Mouse (Mus musculus) hindbrain, embryonic 12.5 days (tissue): ENCODE measurements around the gene Amacr. TPM values are rescaled to one million over a fixed set of nuclear protein-coding genes. Genes with fewer than 3 reads are reported as not detected.
A peak's percentile ranks its signal among the peaks of the same experiment; 100 is the strongest.

ENCODE experiments used
- ATAC-seq: fragments of 200-750 bp; cut with Nextera tagmentation; 2 replicates; pipeline ENCODE4 v1.8.0; 2017; ENCODE audit warnings: moderate TSS enrichment; ENCODE audit not compliant: low FRiP score
- H3K27ac ChIP-seq: fragments of 300-500 bp; sonication (generic); 2 replicates; pipeline ENCODE4 v1.5.1; 2016; ENCODE audit warnings: mild to moderate bottlenecking
- H3K27me3 ChIP-seq: fragments of 300-500 bp; sonication (generic); 2 replicates; pipeline ENCODE4 v1.6.1; 2016; ENCODE audit warnings: mild to moderate bottlenecking
- H3K36me3 ChIP-seq: fragments of 300-500 bp; sonication (generic); 2 replicates; pipeline ENCODE4 v1.6.1; 2016; ENCODE audit warnings: mild to moderate bottlenecking
- H3K4me1 ChIP-seq: fragments of 300-500 bp; sonication (generic); 2 replicates; pipeline ENCODE4 v1.6.1; 2016
- H3K4me2 ChIP-seq: fragments of 300-500 bp; sonication (generic); replicated peaks from 2 replicates; pipeline ENCODE4 v1.6.1; 2016; ENCODE audit warnings: mild to moderate bottlenecking
- H3K4me3 ChIP-seq: fragments of 300-500 bp; sonication (generic); 2 replicates; pipeline ENCODE4 v1.5.1; 2016; ENCODE audit warnings: mild to moderate bottlenecking
- H3K9ac ChIP-seq: fragments of 300-500 bp; sonication (generic); 2 replicates; pipeline ENCODE4 v1.6.1; 2016; ENCODE audit warnings: mild to moderate bottlenecking, moderate library complexity
- H3K9me3 ChIP-seq: fragments of 300-500 bp; sonication (generic); replicated peaks from 2 replicates; pipeline ENCODE4 v1.6.1; 2016; ENCODE audit warnings: mild to moderate bottlenecking
- WGBS: fragments of 180-500 bp; shearing (Covaris S2); methylation state at CpG from one replicate; pipeline ENCODE4 v1.1.7; 2016; 5-methylcytosine and 5-hydroxymethylcytosine counted together
- polyA plus RNA-seq: library from polyadenylated mRNA; unstranded; fragments of >200 nt; fragmentation: Nextera tagmentation; extraction: Ambion mirVana; gene quantifications from 2 replicates; pipeline ENCODE4 v1.2.1, GENCODE M21; 2016

Amacr gene
- 10.2 and 11.9 TPM in 2 replicates for polyA plus RNA-seq

- Histone ChIP-seq H3K27me3 (no peaks in the 10 kb centered on the region), H3K27ac (peak within 1 kb of the TSS; percentile 90), H3K4me3 (peak within 1 kb of the TSS; percentile 65), H3K36me3 (no peaks in the 10 kb centered on the region), H3K4me1 (peaks cover 2% of the 10 kb centered on the region; the same call in 1 of the 2 replicates), H3K4me2 (peak within 1 kb of the TSS; percentile 55), H3K9me3 (no peaks in the 10 kb centered on the region), H3K9ac (peak within 1 kb of the TSS; percentile 70)
- WGBS: under 1% methylated on average over 52 of the region's 52 CpGs
- ATAC-seq: peak; percentile 99
Measured at GRCm38 (mm10) chr15:10981377-10982063, at the start of gene Amacr. Amacr (plus strand) TSS chr15:10981756.

GRCm38 (mm10) chr15:10933930-10934329 lies 47.6 kb upstream of the Amacr start:
- 76% methylated on average over 1 of the region's 1 CpGs for WGBS
- ATAC-seq: no peak

GRCm38 (mm10) chr15:10940148-10941108 lies 41.1 kb upstream of the Amacr start:
- no peak overlapping the region for H3K4me3 ChIP-seq
- no peak overlapping the region for H3K4me2 ChIP-seq
- no peaks in the 10 kb centered on the region for H3K36me3 ChIP-seq
- no peaks in the 10 kb centered on the region for H3K9me3 ChIP-seq
- H3K27ac ChIP-seq: no peak overlapping the region
- no peaks in the 10 kb centered on the region for H3K4me1 ChIP-seq
- no peak for ATAC-seq
- H3K9ac ChIP-seq: no peak overlapping the region
- no peaks in the 10 kb centered on the region for H3K27me3 ChIP-seq
- 79% methylated on average over 15 of the region's 15 CpGs for WGBS

More at GRCm38 (mm10) chr15:10933930-10934329, 47.6 kb upstream of the Amacr start:
- Histone ChIP-seq H3K27ac (no peak overlapping the region), H3K27me3 (no peaks in the 10 kb centered on the region), H3K4me2 (no peak overlapping the region), H3K4me3 (no peak overlapping the region), H3K9me3 (no peaks in the 10 kb centered on the region), H3K36me3 (no peaks in the 10 kb centered on the region), H3K9ac (no peak overlapping the region), H3K4me1 (no peaks in the 10 kb centered on the region)

- no peak overlapping the region for H3K27ac ChIP-seq
- H3K27me3 ChIP-seq: no peaks in the 10 kb centered on the region
- H3K4me2 ChIP-seq: no peak overlapping the region
- ATAC-seq: no peak
- H3K4me3 ChIP-seq: no peak overlapping the region
- H3K4me1 ChIP-seq: no peaks in the 10 kb centered on the region
- H3K36me3 ChIP-seq: no peaks in the 10 kb centered on the region
- 83% methylated on average over 6 of the region's 6 CpGs for WGBS
- no peaks in the 10 kb centered on the region for H3K9me3 ChIP-seq
- no peak overlapping the region for H3K9ac ChIP-seq
Measured at GRCm38 (mm10) chr15:10941901-10942300, 39.7 kb upstream of the Amacr start.

- H3K4me1 ChIP-seq: peaks cover 4% of the 10 kb centered on the region; the same call in 1 of the 2 replicates
- ATAC-seq: no peak
- H3K27ac ChIP-seq: no peak overlapping the region
- no peaks in the 10 kb centered on the region for H3K9me3 ChIP-seq
- no peak overlapping the region for H3K4me2 ChIP-seq
- H3K4me3 ChIP-seq: no peak overlapping the region
- H3K27me3 ChIP-seq: no peaks in the 10 kb centered on the region
- H3K9ac ChIP-seq: no peak overlapping the region
- 81% methylated on average over 1 of the region's 1 CpGs for WGBS
- H3K36me3 ChIP-seq: no peaks in the 10 kb centered on the region
Measured at GRCm38 (mm10) chr15:10947852-10948251, 33.7 kb upstream of the Amacr start.

GRCm38 (mm10) chr15:10951951-10952759 lies 29.4 kb upstream of the Amacr start, which contains the start of gene C1qtnf3:
C1qtnf3 (plus strand) TSS chr15:10952332.
- Histone ChIP-seq H3K4me3 (no peak within 1 kb of the TSS), H3K9ac (no peak within 1 kb of the TSS), H3K9me3 (no peaks in the 10 kb centered on the region), H3K27ac (no peak within 1 kb of the TSS), H3K36me3 (no peaks in the 10 kb centered on the region), H3K27me3 (no peaks in the 10 kb centered on the region), H3K4me1 (peaks cover 5% of the 10 kb centered on the region; the same call in 1 of the 2 replicates), H3K4me2 (peak within 1 kb of the TSS; percentile 25; the same call in 1 of the 2 replicates)
- ATAC-seq: no peak
- 66% methylated on average over 23 of the region's 23 CpGs for WGBS

GRCm38 (mm10) chr15:10952760-10953305 lies 28.7 kb upstream of the Amacr start:
- Histone ChIP-seq H3K4me2 (no peak overlapping the region), H3K9ac (no peak overlapping the region), H3K27ac (no peak overlapping the region), H3K4me3 (no peak overlapping the region), H3K27me3 (no peaks in the 10 kb centered on the region), H3K36me3 (no peaks in the 10 kb centered on the region), H3K4me1 (peaks cover 5% of the 10 kb centered on the region; the same call in 1 of the 2 replicates), H3K9me3 (no peaks in the 10 kb centered on the region)
- no peak for ATAC-seq
- WGBS: 40% methylated on average over 4 of the region's 4 CpGs

- Histone ChIP-seq H3K9me3 (no peaks in the 10 kb centered on the region), H3K27me3 (no peaks in the 10 kb centered on the region), H3K4me1 (peaks cover 5% of the 10 kb centered on the region; the same call in 1 of the 2 replicates), H3K4me2 (no peak overlapping the region), H3K9ac (no peak overlapping the region), H3K27ac (no peak overlapping the region), H3K4me3 (no peak overlapping the region), H3K36me3 (no peaks in the 10 kb centered on the region)
- ATAC-seq: no peak
- 81% methylated on average over 1 of the region's 1 CpGs for WGBS
Measured at GRCm38 (mm10) chr15:10953465-10953864, 28.1 kb upstream of the Amacr start.

GRCm38 (mm10) chr15:10954381-10955016 lies 27.1 kb upstream of the Amacr start:
- WGBS: 95% methylated on average over 6 of the region's 6 CpGs
- H3K27me3 ChIP-seq: no peaks in the 10 kb centered on the region
- no peak overlapping the region for H3K4me2 ChIP-seq

GRCm38 (mm10) chr15:10955156-10955555 lies 26.4 kb upstream of the Amacr start:
- H3K4me1 ChIP-seq: peaks cover 5% of the 10 kb centered on the region; the same call in 1 of the 2 replicates
- H3K4me2 ChIP-seq: no peak overlapping the region
- no peak overlapping the region for H3K9ac ChIP-seq
- no peak overlapping the region for H3K27ac ChIP-seq
- no peaks in the 10 kb centered on the region for H3K9me3 ChIP-seq
- WGBS: 67% methylated on average over 5 of the region's 5 CpGs
- no peak for ATAC-seq
- no peaks in the 10 kb centered on the region for H3K27me3 ChIP-seq
- H3K4me3 ChIP-seq: no peak overlapping the region
- no peaks in the 10 kb centered on the region for H3K36me3 ChIP-seq

More at GRCm38 (mm10) chr15:10954381-10955016, 27.1 kb upstream of the Amacr start:
- Histone ChIP-seq H3K4me3 (no peak overlapping the region), H3K9me3 (no peaks in the 10 kb centered on the region), H3K4me1 (peaks cover 5% of the 10 kb centered on the region; the same call in 1 of the 2 replicates), H3K36me3 (no peaks in the 10 kb centered on the region), H3K27ac (no peak overlapping the region), H3K9ac (no peak overlapping the region)
- ATAC-seq: no peak

- H3K36me3 ChIP-seq: no peaks in the 10 kb centered on the region
- H3K27ac ChIP-seq: no peak overlapping the region
- H3K4me1 ChIP-seq: peaks cover 5% of the 10 kb centered on the region; the same call in 1 of the 2 replicates
- 51% methylated on average over 3 of the region's 3 CpGs for WGBS
- H3K9me3 ChIP-seq: no peaks in the 10 kb centered on the region
- ATAC-seq: no peak
- no peak overlapping the region for H3K4me3 ChIP-seq
- no peak overlapping the region for H3K9ac ChIP-seq
- H3K27me3 ChIP-seq: no peaks in the 10 kb centered on the region
- no peak overlapping the region for H3K4me2 ChIP-seq
Measured at GRCm38 (mm10) chr15:10956706-10957105, 24.9 kb upstream of the Amacr start.
